Mouse (Mus musculus) liver, postnatal 0 days (tissue): ENCODE measurements around the gene Pde6g.

Source experiments
- CTCF ChIP-seq: sonication (generic); IDR thresholded peaks from 2 replicates; pipeline ENCODE4 v1.5.1; 2016; ENCODE audit warnings: antibody characterized with exemption, low read depth
- EP300 ChIP-seq: IDR thresholded peaks from 2 replicates; pipeline ENCODE4 v1.6.1; 2016; ENCODE audit warnings: antibody characterized with exemption, low read depth, mild to moderate bottlenecking

GRCm38 (mm10) chr11:120444106-120444505, 9.2 kb downstream of the Pde6g start:
- TF ChIP-seq EP300 (no peak), CTCF (no peak)
